Mouse (Mus musculus): ENCODE data around the gene Trappc10.

DNA sequence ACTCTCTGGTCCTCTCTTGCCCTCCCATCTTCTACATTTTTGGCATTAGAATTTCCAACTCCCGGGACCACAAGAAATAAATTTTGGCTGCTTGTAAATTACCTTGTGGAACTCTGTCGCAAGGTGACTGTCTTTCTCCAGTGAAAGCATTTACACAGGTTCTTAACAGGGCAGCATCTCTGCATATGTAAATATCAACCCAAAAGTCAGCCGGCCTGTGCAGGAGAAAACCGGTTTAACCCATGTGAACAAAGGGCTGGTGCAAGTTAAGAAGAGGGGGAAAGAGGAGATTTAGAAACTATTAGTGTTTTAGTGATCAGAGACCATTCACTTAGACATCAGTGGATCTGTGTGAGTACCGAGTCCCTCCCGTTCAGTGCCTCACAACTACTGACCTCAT, 15.3 kb upstream of the Trappc10 start:
- TF ChIP-seq CTCF (IDR thresholded peaks at IDR 0.05; ENCODE audit: extremely low read depth, insufficient read depth, insufficient read length, insufficient replicate concordance) (no peak), POLR2A (IDR thresholded peaks at IDR 0.05; ENCODE audit: low read depth, low read length) (no peak)

All from spleen, adult 2 months (tissue).